13 mouse cellular contexts compared by ENCODE assay signal in genomic region chr3:95121580-95121979, GRCm38 (mm10). TPM values are rescaled to one million over a fixed set of nuclear protein-coding genes. Genes with fewer than 3 reads are reported as not detected.
A peak's percentile ranks its signal among the peaks of the same experiment; 100 is the strongest.
DNase-seq lines count a peak whose midpoint lies in the region; ATAC-seq lines count a peak whose summit lies in the region.
"Had no signal": no experiment of that assay in that cellular context is flagged by ENCODE, and none has a peak within 500 bp of the region (broad histone marks: within the 10 kb centered on the region; RNA-seq: fewer than 3 reads in every experiment).

No protein-coding gene starts in this region.

- WGBS in heart, embryonic 11.5 days (ENCODE audit: insufficient replicate concordance): 67% methylated on average over 6 of the region's 6 CpGs
- 80% methylated on average over 6 of the region's 6 CpGs for WGBS in limb, embryonic 12.5 days
- WGBS in limb, embryonic 10.5 days: 80% methylated on average over 6 of the region's 6 CpGs
- 72% methylated on average over 6 of the region's 6 CpGs for WGBS in embryonic facial prominence, embryonic 14.5 days

- no peak for ATAC-seq in heart, embryonic 11.5 days (replicated peaks; ENCODE audit: insufficient number of reproducible peaks, low FRiP score, low TSS enrichment)
- no peak for ATAC-seq in limb, embryonic 12.5 days (ENCODE audit: insufficient number of reproducible peaks, insufficient read depth, low FRiP score, low TSS enrichment, low read depth)
- ATAC-seq in embryonic facial prominence, embryonic 14.5 days (ENCODE audit: low read depth): no peak
- ATAC-seq: hindbrain, postnatal 0 days had no signal

- H3K4me1 ChIP-seq in heart, embryonic 11.5 days (ENCODE audit: control insufficient read depth, insufficient read depth, low read length): peaks cover 5% of the 10 kb centered on the region
- peaks cover 15% of the 10 kb centered on the region for H3K4me1 ChIP-seq in limb, embryonic 12.5 days (replicated peaks)
- peaks cover 8% of the 10 kb centered on the region for H3K4me1 ChIP-seq in limb, embryonic 10.5 days
- H3K4me1 ChIP-seq in embryonic facial prominence, embryonic 14.5 days (ENCODE audit: control insufficient read depth, insufficient read depth, low read length): peaks cover 7% of the 10 kb centered on the region

- no peaks in the 10 kb centered on the region for H3K9me3 ChIP-seq in heart, embryonic 11.5 days (replicated peaks; ENCODE audit: control insufficient read depth, low read length)
- no peaks in the 10 kb centered on the region for H3K9me3 ChIP-seq in limb, embryonic 12.5 days
- no peaks in the 10 kb centered on the region for H3K9me3 ChIP-seq in limb, embryonic 10.5 days (replicated peaks)
- H3K9me3 ChIP-seq in embryonic facial prominence, embryonic 14.5 days (ENCODE audit: control insufficient read depth, low read length): no peaks in the 10 kb centered on the region
- H3K9me3 ChIP-seq: forebrain, embryonic 12.5 days had no signal

- peak overlapping the region; percentile 72 for H3K27ac ChIP-seq in heart, embryonic 11.5 days (ENCODE audit: low read depth, low read length)
- H3K27ac ChIP-seq in limb, embryonic 12.5 days: 0 out of 2 replicates have a peak overlapping the region, but pooled peaks have one; percentile 46
- no peak overlapping the region for H3K27ac ChIP-seq in limb, embryonic 10.5 days
- H3K27ac ChIP-seq in embryonic facial prominence, embryonic 14.5 days (replicated peaks; ENCODE audit: low read depth, low read length): 0 out of 2 replicates have a peak overlapping the region, but pooled peaks have one; percentile 39
- H3K27ac ChIP-seq: hindbrain, postnatal 0 days had no signal

- H3K9ac ChIP-seq in heart, embryonic 11.5 days (ENCODE audit: low read depth, low read length): no peak overlapping the region
- no peak overlapping the region for H3K9ac ChIP-seq in limb, embryonic 12.5 days (replicated peaks)
- no peak overlapping the region for H3K9ac ChIP-seq in embryonic facial prominence, embryonic 14.5 days (ENCODE audit: low read depth, low read length)
- H3K9ac ChIP-seq: forebrain, embryonic 12.5 days had no signal

- H3K27me3 ChIP-seq in heart, embryonic 11.5 days (ENCODE audit: control insufficient read depth, insufficient read depth, low read length): no peaks in the 10 kb centered on the region
- H3K27me3 ChIP-seq in limb, embryonic 12.5 days: no peaks in the 10 kb centered on the region
- H3K27me3 ChIP-seq in limb, embryonic 10.5 days (ENCODE audit: low read depth, poor library complexity, severe bottlenecking): no peaks in the 10 kb centered on the region
- H3K27me3 ChIP-seq in embryonic facial prominence, embryonic 14.5 days (replicated peaks; ENCODE audit: control insufficient read depth, insufficient read depth, low read length): no peaks in the 10 kb centered on the region
- H3K27me3 ChIP-seq: forebrain, embryonic 12.5 days had no signal

- no peak overlapping the region for H3K4me3 ChIP-seq in heart, embryonic 11.5 days (ENCODE audit: low read depth, low read length)
- no peak overlapping the region for H3K4me3 ChIP-seq in limb, embryonic 12.5 days (replicated peaks)
- no peak overlapping the region for H3K4me3 ChIP-seq in limb, embryonic 10.5 days
- H3K4me3 ChIP-seq in embryonic facial prominence, embryonic 14.5 days (ENCODE audit: low read depth, low read length): no peak overlapping the region
- H3K4me3 ChIP-seq: forebrain, embryonic 12.5 days; myocyte had no signal

- intact Hi-C loops in heart, postnatal 14 days (cut with DNase I): no loop called here

- no peak overlapping the region for H3K4me2 ChIP-seq in heart, embryonic 11.5 days
- no peak overlapping the region for H3K4me2 ChIP-seq in limb, embryonic 12.5 days
- H3K4me2 ChIP-seq in embryonic facial prominence, embryonic 14.5 days (ENCODE audit: low read depth, low read length): no peak overlapping the region
- H3K4me2 ChIP-seq: forebrain, embryonic 12.5 days had no signal

- peaks cover 29% of the 10 kb centered on the region for H3K36me3 ChIP-seq in heart, embryonic 11.5 days (ENCODE audit: control insufficient read depth, insufficient read depth, low read length)
- H3K36me3 ChIP-seq in limb, embryonic 12.5 days: peaks cover 74% of the 10 kb centered on the region
- peaks cover 82% of the 10 kb centered on the region for H3K36me3 ChIP-seq in limb, embryonic 10.5 days
- H3K36me3 ChIP-seq in embryonic facial prominence, embryonic 14.5 days (ENCODE audit: control insufficient read depth, insufficient read depth, low read length): peaks cover 64% of the 10 kb centered on the region

- no peak for DNase-seq in heart, postnatal 14 days
- DNase-seq in limb, embryonic 10.5 days (ENCODE audit: low spot score): no peak
- peak; percentile 20 for DNase-seq in embryonic facial prominence, embryonic 14.5 days (ENCODE audit: low spot score)
- peak; percentile 37 for DNase-seq in lung, postnatal 25 days (ENCODE audit: low spot score)
- DNase-seq in ovary, postnatal 10 days (ENCODE audit: low spot score): no peak
- no peak for DNase-seq in urinary bladder, postnatal 14 days (ENCODE audit: low spot score)
- DNase-seq: cerebellum, adult 9-10 months; gastrocnemius, postnatal 36 days had no signal

RNA-seq across cellular contexts. Expression of gene Tmod4, which starts 2.7 kb away (rescaled TPM):
- 0.53 and 0.83 TPM in 2 replicates for polyA plus RNA-seq in heart, embryonic 11.5 days (2014; fragmentation: Nextera tagmentation; extraction: Ambion mirVana)
- 10 to 100 TPM; 10.6 to 11.1 TPM for total RNA-seq in heart, postnatal 14 days (2021)
- polyA plus RNA-seq in limb, embryonic 12.5 days (2016; fragmentation: Nextera tagmentation; extraction: Ambion mirVana): 1.0 and 1.4 TPM in 2 replicates
- polyA plus RNA-seq in limb, embryonic 10.5 days (2016; fragmentation: Nextera tagmentation; extraction: Ambion mirVana): 1.2 and 1.4 TPM in 2 replicates
- polyA plus RNA-seq in embryonic facial prominence, embryonic 14.5 days (2014; fragmentation: Nextera tagmentation; extraction: Ambion mirVana): 6.4 and 9.7 TPM in 2 replicates

RNA-seq across cellular contexts. Expression of gene Vps72, which starts 10.8 kb away (rescaled TPM):
- polyA plus RNA-seq in heart, embryonic 11.5 days (2014; fragmentation: Nextera tagmentation; extraction: Ambion mirVana): 108 and 113 TPM in 2 replicates
- 10 to 100 TPM; 32.4 to 32.5 TPM for total RNA-seq in heart, postnatal 14 days (2021)
- polyA plus RNA-seq in limb, embryonic 12.5 days (2016; fragmentation: Nextera tagmentation; extraction: Ambion mirVana): 241 and 245 TPM in 2 replicates
- 297 and 327 TPM in 2 replicates for polyA plus RNA-seq in limb, embryonic 10.5 days (2016; fragmentation: Nextera tagmentation; extraction: Ambion mirVana)
- polyA plus RNA-seq in embryonic facial prominence, embryonic 14.5 days (2014; fragmentation: Nextera tagmentation; extraction: Ambion mirVana): 107 and 118 TPM in 2 replicates

RNA-seq across cellular contexts. Expression of gene Scnm1, which starts 12.2 kb away (rescaled TPM):
- polyA plus RNA-seq in heart, embryonic 11.5 days (2014; fragmentation: Nextera tagmentation; extraction: Ambion mirVana): 57.7 and 61.8 TPM in 2 replicates
- total RNA-seq in heart, postnatal 14 days (2021): 10 to 100 TPM; 29.5 to 33.5 TPM
- 80.7 and 83.6 TPM in 2 replicates for polyA plus RNA-seq in limb, embryonic 12.5 days (2016; fragmentation: Nextera tagmentation; extraction: Ambion mirVana)
- 74.1 and 79.7 TPM in 2 replicates for polyA plus RNA-seq in limb, embryonic 10.5 days (2016; fragmentation: Nextera tagmentation; extraction: Ambion mirVana)
- 58.3 and 62.2 TPM in 2 replicates for polyA plus RNA-seq in embryonic facial prominence, embryonic 14.5 days (2014; fragmentation: Nextera tagmentation; extraction: Ambion mirVana)

RNA-seq across cellular contexts. Expression of gene Lysmd1, which starts 12.3 kb away (rescaled TPM):
- polyA plus RNA-seq in heart, embryonic 11.5 days (2014; fragmentation: Nextera tagmentation; extraction: Ambion mirVana): 6.5 and 7.6 TPM in 2 replicates
- 1 to 10 TPM; 6.4 to 7.4 TPM for total RNA-seq in heart, postnatal 14 days (2021)
- polyA plus RNA-seq in limb, embryonic 12.5 days (2016; fragmentation: Nextera tagmentation; extraction: Ambion mirVana): 16.6 and 18.0 TPM in 2 replicates
- polyA plus RNA-seq in limb, embryonic 10.5 days (2016; fragmentation: Nextera tagmentation; extraction: Ambion mirVana): 12.6 and 16.2 TPM in 2 replicates
- 12.0 and 13.2 TPM in 2 replicates for polyA plus RNA-seq in embryonic facial prominence, embryonic 14.5 days (2014; fragmentation: Nextera tagmentation; extraction: Ambion mirVana)

RNA-seq across cellular contexts. Expression of gene Pip5k1a, which starts 14.8 kb away (rescaled TPM):
- polyA plus RNA-seq in heart, embryonic 11.5 days (2014; fragmentation: Nextera tagmentation; extraction: Ambion mirVana): 11.8 and 14.0 TPM in 2 replicates
- total RNA-seq in heart, postnatal 14 days (2021): 10 to 100 TPM; 18.3 to 19.2 TPM
- polyA plus RNA-seq in limb, embryonic 12.5 days (2016; fragmentation: Nextera tagmentation; extraction: Ambion mirVana): 24.2 and 30.5 TPM in 2 replicates
- 18.6 and 21.7 TPM in 2 replicates for polyA plus RNA-seq in limb, embryonic 10.5 days (2016; fragmentation: Nextera tagmentation; extraction: Ambion mirVana)
- 13.7 and 14.9 TPM in 2 replicates for polyA plus RNA-seq in embryonic facial prominence, embryonic 14.5 days (2014; fragmentation: Nextera tagmentation; extraction: Ambion mirVana)

Comparison
In these comparisons a context has a peak if more than half of its experiments do, and no peak if none do; other contexts are left out.
1. DNase-seq: peak in embryonic facial prominence, embryonic 14.5 days (single experiment) and lung, postnatal 25 days (single experiment); none in heart, postnatal 14 days (0 of 2), limb, embryonic 10.5 days (single experiment), ovary, postnatal 10 days (single experiment) and urinary bladder, postnatal 14 days (single experiment).